Mouse (Mus musculus) adrenal gland, postnatal 4 days (tissue): ENCODE data around the gene Slc5a2. TPM values are rescaled to one million over a fixed set of nuclear protein-coding genes. Genes with fewer than 3 reads are reported as not detected.

ENCODE experiments used
- DNase-seq, 2 experiments: peaks; one replicate each; pipeline ENCODE4 v3.0.0; 2021 to 2022; ENCODE audit warnings: low spot score in 2 of 2, mixed read lengths in 2 of 2
- long read RNA-seq, 2 experiments: library from polyadenylated mRNA; stranded (forward); transcript quantifications; one replicate each; pipeline ENCODE4 v2.0.0; 2021
- total RNA-seq, 2 experiments: library from RNA; stranded (reverse); gene quantifications; 2 replicates each; pipeline ENCODE4 v1.2.3; 2021

Slc5a2 gene
- 10 to 100 TPM in 1 of 2 experiments, under 1 TPM in 1; 0.73 to 22.0 TPM for total RNA-seq
- long read RNA-seq, experiment 1, partial matches to known transcripts = 0 of 1 reads
- long read RNA-seq, experiment 1, other reads (novel, unspliced or antisense) = 0 of 1 reads
- long read RNA-seq, experiment 2, partial matches to known transcripts = 3 of 11 reads
- long read RNA-seq, experiment 2, other reads (novel, unspliced or antisense) = 4 of 11 reads

DNA sequence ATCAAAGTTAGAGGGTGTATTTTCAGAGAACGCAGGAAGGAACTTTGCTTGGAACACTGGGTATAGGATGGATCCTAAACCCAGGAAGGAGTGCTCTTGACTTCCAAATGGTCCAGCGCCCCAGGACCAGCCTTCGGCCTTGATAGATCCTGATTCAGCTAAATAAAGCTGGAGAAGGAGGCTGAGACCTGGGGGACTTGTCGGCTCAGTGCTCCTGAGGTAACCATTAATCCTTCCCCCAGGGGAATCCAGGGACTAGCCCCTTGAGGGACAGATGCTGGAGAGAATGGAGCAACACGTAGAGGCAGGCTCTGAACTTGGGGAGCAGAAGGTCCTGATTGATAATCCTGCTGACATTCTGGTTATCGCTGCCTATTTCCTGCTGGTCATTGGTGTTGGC, at the start of gene Slc5a2:
Gene Slc5a2, plus strand, starts transcription at position 247 of the 400 bp plus-strand sequence.
- no peak for DNase-seq

DNA sequence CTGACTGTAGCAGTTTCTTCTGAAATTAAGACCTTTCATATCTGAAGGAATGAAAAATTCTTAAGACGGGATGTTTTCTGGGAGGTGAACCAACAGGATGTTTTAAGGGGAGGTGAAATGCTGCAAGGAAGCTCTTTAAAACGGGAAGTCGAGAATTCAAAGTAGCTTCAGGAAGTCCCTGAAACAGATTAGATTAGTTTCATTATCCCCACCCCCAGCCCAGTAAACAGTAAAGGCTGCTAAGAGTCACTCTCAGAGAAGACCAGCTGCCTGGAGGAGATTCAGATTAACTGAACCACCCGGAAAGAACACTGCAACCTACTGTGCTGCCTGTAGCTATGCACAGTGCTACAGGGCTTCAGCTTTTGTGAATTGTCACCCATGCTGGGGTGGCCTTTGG, 45.5 kb upstream of the Slc5a2 start:
- DNase-seq = no peak

DNA sequence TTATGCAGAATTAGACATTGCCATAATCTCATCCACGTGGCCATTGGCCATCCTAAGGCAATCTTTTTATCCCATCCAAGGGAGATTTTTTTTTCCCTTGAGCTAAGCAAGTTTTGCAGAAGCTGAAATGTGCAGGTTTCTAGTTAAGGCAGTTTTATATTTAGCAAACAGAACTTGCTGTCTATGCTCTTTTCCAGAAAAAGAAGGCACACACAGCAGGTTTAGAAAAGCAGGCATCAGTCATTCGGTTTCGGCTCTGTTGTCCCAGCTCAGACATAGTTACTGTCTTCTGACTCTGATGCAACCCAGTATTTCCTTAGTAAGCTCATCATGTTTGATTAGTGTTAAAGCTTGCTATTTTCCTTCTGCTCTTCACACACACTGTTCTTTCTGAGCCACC, 44.5 kb upstream of the Slc5a2 start:
- no peak for DNase-seq

DNA sequence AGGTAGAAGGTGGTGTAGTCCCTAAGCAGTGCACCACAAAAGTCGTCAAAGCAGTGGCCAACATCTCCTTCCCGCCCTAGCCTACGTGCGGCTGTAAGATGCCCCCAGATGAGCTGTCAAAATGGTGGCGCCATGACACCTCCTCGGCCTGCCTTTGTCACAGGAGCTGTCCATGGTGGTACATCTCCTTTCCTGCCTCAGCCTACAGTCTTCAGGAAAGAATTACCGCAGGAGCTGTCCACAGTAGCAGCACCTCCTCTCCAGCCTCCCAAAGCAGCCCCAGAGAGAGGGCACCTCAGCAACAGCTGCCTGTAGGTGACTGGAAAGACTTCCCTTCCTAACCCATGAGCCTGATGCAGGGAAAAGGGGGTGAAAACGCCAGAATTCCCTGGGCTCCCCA, 33.7 kb upstream of the Slc5a2 start:
- no peak for DNase-seq

DNA sequence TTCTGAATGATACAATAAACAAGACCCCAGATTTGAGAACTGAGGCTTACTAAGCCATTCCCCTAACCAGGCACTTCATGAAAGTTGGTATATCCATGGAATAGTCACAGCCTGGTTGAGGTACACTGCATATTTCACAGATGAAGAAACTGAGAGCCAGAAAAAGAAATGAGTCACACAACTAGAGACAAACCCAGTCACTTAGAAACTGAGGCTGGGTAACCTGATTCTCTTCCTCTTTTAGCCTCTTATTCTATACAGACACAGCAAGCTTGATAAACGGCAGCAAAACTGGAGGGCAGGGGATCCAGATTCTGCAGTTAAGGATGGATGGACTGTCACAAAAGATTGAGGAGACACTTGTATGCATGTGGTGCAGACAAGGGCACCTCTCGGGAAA, 30.7 kb upstream of the Slc5a2 start:
- DNase-seq = no peak

DNA sequence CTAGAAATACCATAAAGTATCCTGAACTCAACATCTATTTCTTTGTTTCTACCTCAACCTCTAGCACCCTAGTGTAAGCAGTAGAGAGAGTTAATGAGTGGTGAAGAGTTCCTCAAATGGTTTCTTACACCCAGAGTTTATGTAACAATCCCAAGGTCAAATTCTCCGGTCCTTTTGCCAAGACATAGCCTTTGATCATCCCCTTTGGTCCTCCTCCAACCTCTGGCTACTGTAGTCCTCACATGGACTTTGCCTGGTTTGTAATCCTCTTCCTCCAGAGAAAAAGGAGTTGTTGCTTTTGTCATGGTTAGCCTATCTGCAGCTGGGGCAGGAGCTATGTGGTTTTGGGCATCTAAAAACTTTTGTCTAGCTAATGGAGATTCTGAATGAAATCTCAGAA, 30.0 kb upstream of the Slc5a2 start:
- DNase-seq = no peak

DNA sequence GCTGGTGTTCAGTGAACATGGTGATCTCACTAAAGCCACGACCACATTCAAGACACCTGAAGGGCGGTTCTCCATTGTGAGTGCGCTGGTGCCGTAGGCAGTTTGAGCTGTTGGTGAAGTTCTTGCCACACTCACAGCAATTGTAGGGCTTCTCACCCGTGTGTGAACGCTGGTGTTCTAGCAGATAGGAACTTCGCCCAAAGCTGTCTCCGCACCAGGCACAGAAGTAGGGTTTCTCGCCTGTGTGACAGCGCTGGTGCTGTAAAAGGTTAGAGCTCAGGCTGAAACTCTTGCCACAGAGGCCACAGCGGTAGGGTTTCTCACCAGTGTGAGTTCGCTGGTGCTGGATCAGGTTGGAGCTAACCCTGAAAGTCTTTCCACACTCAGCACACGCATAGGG, 29.0 kb upstream of the Slc5a2 start:
- DNase-seq = no peak

DNA sequence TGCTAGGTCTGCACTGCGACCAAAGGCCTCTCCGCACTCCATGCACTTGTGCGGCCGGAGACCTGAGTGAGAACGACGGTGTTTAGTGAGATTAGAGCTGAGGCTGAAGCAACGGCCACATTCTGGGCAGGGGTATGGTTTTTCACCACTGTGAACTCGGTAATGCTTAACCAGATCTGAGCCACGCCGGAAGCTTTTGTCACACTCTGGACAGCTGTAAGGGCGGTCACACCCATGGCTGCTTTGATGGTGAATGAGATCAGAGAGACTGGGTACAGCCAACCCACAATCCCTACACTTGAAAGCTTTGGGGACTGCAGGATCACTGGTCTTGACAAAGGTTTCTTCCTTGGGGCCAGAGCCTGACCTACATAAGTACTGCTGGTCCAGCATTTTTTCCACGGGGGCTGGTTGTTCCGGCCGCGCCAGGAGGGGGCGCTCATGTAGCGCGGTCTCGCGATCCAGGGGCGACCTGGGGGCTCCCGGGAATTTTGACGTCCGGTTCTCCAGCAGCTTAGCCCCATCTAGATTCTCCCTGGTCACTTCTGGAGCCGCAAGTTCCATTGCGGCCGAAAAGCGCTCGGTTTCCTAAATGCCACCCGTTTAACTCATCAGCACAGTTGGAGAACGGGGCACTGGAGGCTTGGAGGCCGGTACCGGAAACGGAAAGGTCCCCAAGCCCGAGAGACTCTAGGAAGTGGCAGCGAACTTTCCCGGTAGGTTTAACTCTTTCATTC, 28.4 kb upstream of the Slc5a2 start, which contains the start of gene Armc5:
Gene Armc5, plus strand, starts transcription at position 487 of the 737 bp plus-strand sequence.
- DNase-seq = peak; percentile 72 to 82

DNA sequence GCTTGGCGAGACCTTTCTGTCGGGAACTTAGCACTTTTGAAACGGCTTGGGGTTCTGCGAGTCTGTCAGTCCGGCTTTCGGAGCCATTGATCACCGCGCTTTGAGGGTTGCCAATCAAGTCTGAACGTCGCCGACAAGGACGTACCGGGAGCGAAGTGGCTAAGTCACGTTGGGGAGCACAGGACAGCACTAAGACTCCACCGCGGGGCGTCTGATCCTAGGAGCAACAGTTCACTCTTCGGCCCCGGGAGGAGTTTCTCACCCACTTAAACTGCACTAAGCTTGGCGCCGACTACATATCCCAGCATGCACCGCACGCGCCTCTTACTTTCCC, 27.9 kb upstream of the Slc5a2 start:
- no peak for DNase-seq

DNA sequence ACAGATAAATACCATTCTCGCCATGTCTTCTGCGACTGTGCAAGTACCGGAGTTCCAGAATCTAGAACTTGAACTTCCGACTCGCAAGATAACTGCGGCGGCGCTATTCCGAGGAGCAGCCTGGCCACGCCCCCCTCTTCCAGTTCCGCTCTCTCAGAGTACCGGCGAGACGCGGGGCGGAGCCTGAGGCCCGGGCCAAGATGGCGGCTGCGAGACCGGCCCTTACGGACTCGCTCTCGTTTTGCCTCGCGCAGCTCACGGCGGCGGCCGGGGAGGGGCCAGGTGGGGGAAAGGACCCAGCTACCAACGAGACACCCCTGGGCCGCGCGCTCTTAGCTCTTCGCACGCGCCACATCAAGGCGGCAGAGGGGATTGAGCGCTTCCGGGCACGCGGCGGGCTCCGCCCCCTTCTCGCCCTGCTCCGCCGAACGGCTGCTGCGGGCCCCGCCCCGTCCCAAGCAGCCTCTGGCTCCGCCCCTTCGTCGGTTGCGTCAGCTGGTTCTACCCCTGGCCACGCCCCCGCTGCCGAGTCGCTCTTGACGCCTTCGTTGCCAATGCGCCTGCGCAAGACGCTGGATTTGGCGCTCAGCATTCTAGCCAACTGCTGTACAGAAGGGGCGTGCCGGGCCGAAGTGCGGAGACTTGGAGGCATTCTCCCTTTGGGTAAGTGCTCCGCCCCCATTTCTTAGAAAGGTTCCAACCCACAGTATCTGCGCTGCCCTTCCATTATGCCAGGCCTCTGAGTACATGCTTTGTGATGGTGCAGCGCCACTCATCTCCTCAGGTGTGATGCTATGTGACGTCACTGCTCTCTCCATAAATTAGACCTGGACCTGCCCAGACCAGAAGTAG, 27.3 kb upstream of the Slc5a2 start, which contains the start of gene 9130023H24Rik:
Gene 9130023H24Rik, minus strand, starts transcription at position 105 of the 852 bp plus-strand sequence.
- DNase-seq = peak; percentile 99 to 100

DNA sequence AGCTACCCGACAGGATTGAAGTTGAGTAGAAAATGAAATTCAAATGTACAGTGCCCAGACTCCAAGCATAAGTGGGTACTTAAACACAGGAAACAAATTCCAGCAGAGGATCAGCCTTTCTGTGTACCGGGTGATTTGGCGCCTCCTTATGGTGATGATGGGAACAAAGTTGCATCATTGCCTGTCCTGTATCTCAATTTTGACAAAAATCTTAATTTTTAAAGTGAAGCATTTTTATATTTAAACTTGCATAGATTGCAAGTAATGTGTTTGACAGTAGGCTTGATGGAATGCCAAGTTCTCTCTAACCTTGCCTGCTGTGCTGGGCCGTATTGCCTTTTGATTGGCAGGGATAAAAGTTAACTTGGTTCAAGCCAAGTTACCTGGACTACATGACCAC, 26.5 kb upstream of the Slc5a2 start:
- no peak for DNase-seq

DNA sequence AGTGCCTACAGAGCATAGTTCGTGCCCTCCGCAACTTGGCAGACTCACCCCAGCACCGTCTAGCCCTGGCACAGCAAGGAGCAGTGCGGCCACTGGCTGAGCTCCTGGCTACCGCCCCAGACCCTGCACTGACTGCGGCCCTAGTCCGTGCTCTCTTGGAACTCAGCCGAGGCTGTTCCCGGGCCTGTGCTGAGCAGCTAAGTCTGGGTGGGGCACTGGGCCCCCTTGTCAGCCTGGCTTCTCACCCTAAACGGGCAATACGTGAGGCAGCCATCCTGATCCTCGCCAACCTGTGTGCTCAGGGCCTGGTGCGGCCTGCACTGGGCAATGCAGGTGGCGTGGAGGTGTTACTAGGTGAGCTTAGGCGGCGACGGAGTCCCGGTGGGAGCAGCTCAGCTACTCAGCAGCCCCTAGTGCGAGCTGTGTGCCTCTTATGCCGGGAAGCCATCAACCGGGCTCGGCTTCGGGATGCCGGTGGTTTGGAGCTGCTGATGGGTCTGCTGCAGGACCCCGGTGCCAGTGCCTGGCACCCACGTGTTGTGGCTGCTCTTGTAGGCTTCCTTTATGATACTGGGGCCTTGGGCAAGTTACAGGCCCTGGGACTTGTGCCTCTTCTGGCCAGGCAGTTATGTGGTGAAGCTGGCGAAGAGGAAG, 25.2 kb upstream of the Slc5a2 start:
- DNase-seq = no peak

DNA sequence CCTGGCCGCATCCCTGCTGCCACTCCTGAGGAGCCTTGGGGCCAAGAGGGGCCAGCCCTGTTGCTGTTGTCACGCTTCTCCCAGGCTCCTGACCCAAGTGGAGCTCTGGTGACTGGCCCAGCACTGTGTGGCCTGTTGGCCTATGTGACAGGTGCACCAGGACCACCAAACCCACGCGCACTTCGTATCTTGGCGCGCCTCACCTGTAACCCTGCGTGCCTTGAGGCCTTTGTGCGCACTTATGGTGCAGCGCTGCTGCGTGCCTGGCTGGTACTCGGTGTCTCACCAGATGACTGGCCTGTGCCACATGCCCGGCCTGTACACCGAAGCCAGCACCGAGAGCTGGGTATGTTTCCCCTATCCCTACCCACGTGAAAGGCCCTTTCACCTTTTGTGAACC, 23.1 kb upstream of the Slc5a2 start:
- DNase-seq = no peak

DNA sequence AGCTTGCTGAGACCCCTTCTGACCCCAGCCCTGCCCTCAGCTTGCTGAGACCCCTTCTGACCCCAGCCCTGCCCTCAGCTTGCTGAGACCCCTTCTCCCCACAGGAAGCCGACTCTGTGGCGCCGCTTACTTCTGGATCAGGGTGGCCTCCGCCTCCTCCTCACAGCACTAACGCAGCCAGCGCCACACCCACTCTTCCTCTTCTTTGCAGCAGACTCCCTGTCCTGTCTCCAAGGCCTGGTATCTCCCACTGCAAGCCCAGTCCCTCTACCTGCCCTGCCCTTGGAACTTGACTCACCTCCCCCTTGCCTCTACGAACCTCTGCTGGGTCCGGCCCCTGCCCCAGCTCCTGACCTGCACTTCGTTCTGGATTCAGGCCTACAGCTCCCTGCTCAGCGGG, 21.5 kb upstream of the Slc5a2 start:
- no peak for DNase-seq

DNA sequence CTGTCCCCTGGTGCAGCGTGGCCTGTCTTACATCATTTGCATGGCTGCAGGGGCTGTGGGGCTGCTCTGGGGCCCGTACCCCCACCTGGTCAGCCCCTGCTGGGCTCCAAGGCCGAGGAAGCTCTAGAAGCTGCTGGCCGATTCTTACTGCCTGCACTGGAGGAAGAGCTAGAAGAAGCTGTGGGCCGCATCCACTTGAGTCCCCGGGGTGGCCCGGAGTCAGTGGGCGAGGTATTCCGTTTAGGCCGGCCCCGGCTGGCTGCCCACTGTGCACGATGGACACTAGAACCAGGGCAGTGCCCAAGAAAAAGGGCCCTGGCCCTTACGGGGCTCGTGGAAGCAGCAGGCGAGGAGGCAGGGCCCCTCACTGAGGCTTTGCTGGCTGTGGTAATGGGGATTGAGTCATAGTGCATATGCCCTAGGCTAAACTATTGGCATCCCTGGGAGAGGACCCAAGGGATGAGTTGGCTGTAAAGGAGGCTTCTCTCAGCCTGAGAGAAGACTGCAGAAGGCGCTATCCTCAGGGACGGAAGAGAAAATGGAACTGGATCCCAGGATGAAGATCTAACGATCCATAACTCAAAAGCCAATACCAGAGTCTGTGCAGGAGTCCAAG, 20.9 kb upstream of the Slc5a2 start:
- no peak for DNase-seq

DNA sequence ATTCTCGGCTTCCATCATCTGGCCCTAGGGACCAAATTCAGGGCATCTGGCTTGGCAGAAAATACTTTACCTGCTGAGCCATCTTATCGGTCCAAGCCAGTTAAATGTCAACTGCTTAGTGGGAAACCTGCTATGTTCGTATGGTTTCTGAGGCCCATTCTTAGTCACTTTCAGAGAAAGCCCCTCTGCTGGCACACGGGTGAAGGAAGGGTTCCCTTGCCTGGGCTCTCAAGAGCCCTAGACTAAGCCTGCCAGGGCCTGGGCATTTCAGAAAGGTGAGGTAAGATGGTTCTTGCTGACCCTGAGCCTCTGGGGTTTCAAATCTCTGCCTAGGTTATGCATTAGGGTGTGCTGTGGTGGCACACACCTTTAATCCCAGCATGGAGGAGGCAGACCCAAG, 19.9 kb upstream of the Slc5a2 start:
- DNase-seq = no peak

DNA sequence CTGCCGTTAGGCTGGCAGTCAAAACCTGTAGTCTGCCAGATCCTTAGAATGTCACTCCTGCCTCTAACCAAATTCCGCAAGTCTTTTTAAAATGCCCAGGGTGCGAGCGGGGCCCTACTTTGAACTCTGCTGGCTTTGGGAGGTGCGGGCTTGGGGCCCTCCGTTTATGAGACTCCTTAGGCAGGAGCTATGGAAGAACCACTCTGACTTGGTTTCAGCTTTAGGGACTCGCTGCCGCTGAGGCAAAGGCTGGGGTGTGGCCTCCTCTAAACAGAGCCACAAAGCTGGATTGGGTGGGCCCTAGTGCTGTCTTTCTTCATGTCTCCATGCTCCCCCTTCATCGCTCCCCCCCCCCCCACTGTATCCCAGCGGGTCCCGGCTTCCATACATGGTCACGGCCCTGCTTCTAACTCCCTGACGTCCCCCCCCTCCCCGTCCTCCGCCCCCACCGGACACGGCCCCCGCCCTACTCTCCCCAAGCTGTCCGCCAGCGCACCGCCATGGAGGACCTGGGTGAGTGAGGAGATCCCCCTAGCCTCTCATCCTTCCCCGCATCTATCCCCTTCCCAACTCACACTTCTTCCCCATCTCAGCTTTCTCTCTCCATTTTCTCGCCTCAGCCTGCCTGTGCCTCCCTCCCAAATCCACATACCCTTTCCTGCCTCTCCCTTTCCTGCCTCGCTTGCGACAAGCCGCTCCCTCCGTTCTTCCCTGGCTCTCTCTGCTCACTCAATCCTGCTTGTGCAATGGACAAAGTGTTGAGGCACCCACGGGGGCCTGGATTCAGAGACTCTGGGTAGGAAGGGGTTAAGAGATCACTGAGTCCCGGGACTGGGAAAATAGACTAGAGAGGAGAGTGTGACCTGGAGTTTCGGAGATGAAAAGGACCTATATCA, 18.7 kb upstream of the Slc5a2 start, which contains the start of gene Tgfb1i1:
Gene Tgfb1i1, plus strand, starts transcription at position 317 of the 896 bp plus-strand sequence.
- no peak for DNase-seq

DNA sequence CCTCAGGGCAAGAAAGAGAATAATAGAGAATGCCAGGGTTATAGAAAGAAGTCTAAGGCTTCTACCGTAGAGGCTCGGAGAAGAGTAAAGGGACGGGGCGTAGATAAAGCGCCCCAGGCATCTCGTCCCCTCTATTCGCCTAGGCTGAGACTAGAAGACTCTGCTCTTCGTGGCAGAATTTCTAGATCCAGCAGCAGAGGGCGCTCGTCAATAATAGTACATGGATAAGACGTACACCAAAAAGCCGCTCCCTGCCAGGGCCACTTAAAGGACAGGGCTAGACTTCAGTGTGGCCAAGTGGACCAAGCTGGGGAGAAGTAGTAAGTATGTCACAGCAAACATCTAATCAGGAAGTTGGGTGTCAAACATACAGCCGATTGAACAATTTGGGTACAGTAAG, 18.0 kb upstream of the Slc5a2 start:
- DNase-seq = peak; percentile 50 to 76

DNA sequence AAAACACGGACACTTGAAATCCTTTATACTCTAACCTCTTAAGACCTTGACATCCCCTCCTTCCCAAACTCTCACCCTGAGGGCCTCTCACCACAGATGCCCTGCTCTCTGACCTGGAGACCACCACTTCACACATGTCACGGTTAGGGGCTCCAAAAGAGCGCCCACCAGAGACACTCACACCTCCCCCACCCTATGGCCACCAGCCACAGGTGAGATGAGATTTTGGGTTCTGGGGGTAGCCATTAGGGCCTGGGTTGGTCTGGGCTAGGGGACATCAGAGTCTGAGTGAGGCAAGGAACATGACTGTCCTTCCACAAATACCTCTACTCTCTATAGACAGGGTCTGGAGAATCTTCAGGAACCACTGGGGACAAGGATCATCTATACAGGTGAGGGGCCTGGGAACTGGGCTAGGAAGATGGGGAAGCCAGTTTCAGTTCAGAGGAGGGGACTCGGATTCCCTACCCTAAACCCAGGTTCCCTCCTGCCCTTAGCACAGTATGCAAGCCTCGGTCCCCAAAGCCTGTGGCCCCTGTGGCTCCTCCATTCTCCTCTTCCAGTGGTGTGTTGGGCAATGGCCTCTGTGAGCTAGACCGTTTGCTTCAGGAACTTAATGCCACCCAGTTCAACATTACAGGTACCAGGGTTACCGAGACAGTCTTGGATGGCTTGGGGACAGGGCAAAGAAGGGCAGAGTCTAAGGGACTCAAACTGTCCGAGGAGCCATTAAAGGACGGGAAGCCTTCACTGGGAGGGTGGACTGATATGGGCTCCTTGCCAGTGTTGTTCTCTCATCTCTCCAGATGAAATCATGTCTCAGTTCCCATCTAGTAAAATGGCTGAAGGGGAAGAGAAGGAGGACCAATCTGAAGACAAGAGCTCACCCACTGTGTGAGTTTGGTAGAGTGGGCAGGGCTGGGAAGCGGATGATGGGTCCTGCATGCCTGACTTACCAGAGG, 17.1 kb upstream of the Slc5a2 start:
- DNase-seq = no peak
